Mouse (Mus musculus) stomach, embryonic 14.5 days (tissue): ENCODE results near the gene Gm12248. TPM values are rescaled to one million over a fixed set of nuclear protein-coding genes. Genes with fewer than 3 reads are reported as not detected.

Experiments used
- ATAC-seq: fragments of 200-750 bp; cut with Nextera tagmentation; 2 replicates; pipeline ENCODE4 v1.8.0; 2017; ENCODE audit warnings: low read depth, moderate TSS enrichment; ENCODE audit not compliant: insufficient number of reproducible peaks, insufficient read depth, low FRiP score
- H3K27ac ChIP-seq: fragments of 300-500 bp; sonication (generic); 2 replicates; pipeline ENCODE4 v1.5.1; 2014; ENCODE audit warnings: mild to moderate bottlenecking, low read length, moderate library complexity, mixed read lengths
- H3K27me3 ChIP-seq: fragments of 300-500 bp; sonication (generic); 2 replicates; pipeline ENCODE4 v1.6.1; 2014; ENCODE audit warnings: low read length, control low read depth, mixed read lengths; ENCODE audit not compliant: control insufficient read depth, insufficient read depth
- H3K36me3 ChIP-seq: fragments of 300-500 bp; sonication (generic); 2 replicates; pipeline ENCODE4 v1.6.1; 2014; ENCODE audit warnings: mild to moderate bottlenecking, control low read depth, low read length, moderate library complexity, mixed read lengths; ENCODE audit not compliant: control insufficient read depth, insufficient read depth
- H3K4me1 ChIP-seq: fragments of 300-500 bp; sonication (generic); 2 replicates; pipeline ENCODE4 v1.6.1; 2014; ENCODE audit warnings: low read length, control low read depth, mixed read lengths; ENCODE audit not compliant: control insufficient read depth, insufficient read depth
- H3K4me2 ChIP-seq: fragments of 300-500 bp; sonication (generic); replicated peaks from 2 replicates; pipeline ENCODE4 v1.6.1; 2014; ENCODE audit warnings: low read depth, low read length, control low read depth
- H3K4me3 ChIP-seq: fragments of 300-500 bp; sonication (generic); 2 replicates; pipeline ENCODE4 v1.5.1; 2014; ENCODE audit warnings: low read depth, low read length, control low read depth
- H3K9ac ChIP-seq: fragments of 300-500 bp; sonication (generic); replicated peaks from 2 replicates; pipeline ENCODE4 v1.6.1; 2014; ENCODE audit warnings: low read depth, mild to moderate bottlenecking, control low read depth, low read length, moderate library complexity, mixed read lengths
- H3K9me3 ChIP-seq: fragments of 300-500 bp; sonication (generic); 2 replicates; pipeline ENCODE4 v1.6.1; 2016; ENCODE audit warnings: low read depth, low read length, control low read depth; ENCODE audit not compliant: control insufficient read depth
- WGBS: fragments of 180-500 bp; shearing (Covaris S2); extraction: QIAGEN DNeasy Blood & Tissue Kit; methylation state at CpG from one replicate; pipeline ENCODE4 v1.1.7; 2014; 5-methylcytosine and 5-hydroxymethylcytosine counted together
- polyA plus RNA-seq: library from polyadenylated mRNA; unstranded; fragments of >200 nt; fragmentation: Nextera tagmentation; extraction: Ambion mirVana; gene quantifications from 2 replicates; pipeline ENCODE4 v1.2.1, GENCODE M21; 2014

Gm12248 gene
- polyA plus RNA-seq, 1 experiment from 2014 or later, result not detected

- H3K27ac ChIP-seq, result no peak overlapping the region
- H3K36me3 ChIP-seq, result peaks cover 20% of the 10 kb centered on the region
- no peak overlapping the region for H3K4me3 ChIP-seq
- peaks cover 1% of the 10 kb centered on the region; the same call in 1 of the 2 replicates for H3K4me1 ChIP-seq
- H3K9ac ChIP-seq, result no peak overlapping the region
- no peak overlapping the region for H3K4me2 ChIP-seq
- WGBS, result 68% methylated on average over 1 of the region's 1 CpGs
- no peaks in the 10 kb centered on the region for H3K9me3 ChIP-seq
- no peaks in the 10 kb centered on the region for H3K27me3 ChIP-seq
- no peak for ATAC-seq
Observed at GRCm38 (mm10) chr11:58039027-58039426, 53.9 kb downstream of the Gm12248 start.

GRCm38 (mm10) chr11:58033635-58034034 is 59.3 kb downstream of the Gm12248 start:
- H3K4me3 ChIP-seq, result no peak overlapping the region
- ATAC-seq, result 0 out of 2 replicates have a peak, but pooled peaks have one; percentile 14
- H3K4me2 ChIP-seq, result no peak overlapping the region
- 75% methylated on average over 3 of the region's 3 CpGs for WGBS
- H3K27ac ChIP-seq, result no peak overlapping the region
- no peaks in the 10 kb centered on the region for H3K9me3 ChIP-seq
- H3K27me3 ChIP-seq, result no peaks in the 10 kb centered on the region
- H3K4me1 ChIP-seq, result peaks cover 19% of the 10 kb centered on the region; the same call in 1 of the 2 replicates
- H3K36me3 ChIP-seq, result no peaks in the 10 kb centered on the region
- H3K9ac ChIP-seq, result no peak overlapping the region

- no peak overlapping the region for H3K9ac ChIP-seq
- H3K4me2 ChIP-seq, result no peak overlapping the region
- no peaks in the 10 kb centered on the region for H3K27me3 ChIP-seq
- H3K27ac ChIP-seq, result no peak overlapping the region
- ATAC-seq, result no peak
- no peaks in the 10 kb centered on the region for H3K9me3 ChIP-seq
- WGBS, result 64% methylated on average over 6 of the region's 6 CpGs
- H3K4me1 ChIP-seq, result peaks cover 20% of the 10 kb centered on the region
- H3K4me3 ChIP-seq, result no peak overlapping the region
- H3K36me3 ChIP-seq, result no peaks in the 10 kb centered on the region
Observed at GRCm38 (mm10) chr11:58031176-58031575, 61.8 kb downstream of the Gm12248 start.

GRCm38 (mm10) chr11:58029869-58030268 is 63.1 kb downstream of the Gm12248 start:
- Histone ChIP-seq H3K36me3 (no peaks in the 10 kb centered on the region), H3K27ac (no peak overlapping the region), H3K4me1 (peaks cover 25% of the 10 kb centered on the region), H3K9me3 (no peaks in the 10 kb centered on the region), H3K4me2 (no peak overlapping the region), H3K27me3 (no peaks in the 10 kb centered on the region), H3K4me3 (no peak overlapping the region), H3K9ac (no peak overlapping the region)
- 85% methylated on average over 2 of the region's 2 CpGs for WGBS
- ATAC-seq, result no peak

GRCm38 (mm10) chr11:58028981-58029380 is 64.0 kb downstream of the Gm12248 start:
- no peaks in the 10 kb centered on the region for H3K27me3 ChIP-seq
- H3K4me1 ChIP-seq, result peaks cover 23% of the 10 kb centered on the region
- H3K4me3 ChIP-seq, result no peak overlapping the region
- H3K27ac ChIP-seq, result no peak overlapping the region
- no peaks in the 10 kb centered on the region for H3K9me3 ChIP-seq
- H3K4me2 ChIP-seq, result no peak overlapping the region
- no peaks in the 10 kb centered on the region for H3K36me3 ChIP-seq
- ATAC-seq, result no peak
- no peak overlapping the region for H3K9ac ChIP-seq
- 90% methylated on average over 1 of the region's 1 CpGs for WGBS

GRCm38 (mm10) chr11:58026860-58027259 is 66.1 kb downstream of the Gm12248 start:
- H3K4me2 ChIP-seq, result no peak overlapping the region
- H3K9me3 ChIP-seq, result no peaks in the 10 kb centered on the region
- H3K36me3 ChIP-seq, result no peaks in the 10 kb centered on the region
- WGBS, result 62% methylated on average over 1 of the region's 1 CpGs
- no peaks in the 10 kb centered on the region for H3K27me3 ChIP-seq
- ATAC-seq, result no peak
- H3K27ac ChIP-seq, result peak overlapping the region; percentile 39; the same call in 1 of the 2 replicates
- H3K4me1 ChIP-seq, result peaks cover 15% of the 10 kb centered on the region
- no peak overlapping the region for H3K4me3 ChIP-seq
- no peak overlapping the region for H3K9ac ChIP-seq

GRCm38 (mm10) chr11:58026337-58026736 is 66.6 kb downstream of the Gm12248 start:
- peaks cover 20% of the 10 kb centered on the region for H3K4me1 ChIP-seq
- H3K27ac ChIP-seq, result peak overlapping the region; percentile 39; the same call in 1 of the 2 replicates

GRCm38 (mm10) chr11:58025881-58026280 is 67.1 kb downstream of the Gm12248 start:
- Histone ChIP-seq H3K4me1 (peaks cover 22% of the 10 kb centered on the region), H3K36me3 (no peaks in the 10 kb centered on the region), H3K4me2 (no peak overlapping the region), H3K27ac (peak overlapping the region; percentile 39; the same call in 1 of the 2 replicates), H3K27me3 (no peaks in the 10 kb centered on the region), H3K4me3 (no peak overlapping the region), H3K9ac (no peak overlapping the region), H3K9me3 (no peaks in the 10 kb centered on the region)
- WGBS, result 74% methylated on average over 4 of the region's 4 CpGs
- ATAC-seq, result no peak

More at GRCm38 (mm10) chr11:58026337-58026736, 66.6 kb downstream of the Gm12248 start:
- H3K4me3 ChIP-seq, result no peak overlapping the region
- H3K27me3 ChIP-seq, result no peaks in the 10 kb centered on the region
- no peaks in the 10 kb centered on the region for H3K9me3 ChIP-seq
- H3K36me3 ChIP-seq, result no peaks in the 10 kb centered on the region
- no peak overlapping the region for H3K9ac ChIP-seq
- no peak for ATAC-seq
- 41% methylated on average over 3 of the region's 3 CpGs for WGBS
- H3K4me2 ChIP-seq, result no peak overlapping the region

GRCm38 (mm10) chr11:58024671-58025070 is 68.3 kb downstream of the Gm12248 start:
- peaks cover 26% of the 10 kb centered on the region for H3K4me1 ChIP-seq
- H3K27ac ChIP-seq, result no peak overlapping the region
- H3K9ac ChIP-seq, result no peak overlapping the region
- 88% methylated on average over 2 of the region's 2 CpGs for WGBS
- no peak overlapping the region for H3K4me2 ChIP-seq
- H3K9me3 ChIP-seq, result no peaks in the 10 kb centered on the region
- H3K36me3 ChIP-seq, result no peaks in the 10 kb centered on the region
- H3K27me3 ChIP-seq, result no peaks in the 10 kb centered on the region
- no peak for ATAC-seq
- no peak overlapping the region for H3K4me3 ChIP-seq
